Mouse (Mus musculus): ENCODE data around the gene Amy2a5. TPM values are rescaled to one million over a fixed set of nuclear protein-coding genes. Genes with fewer than 3 reads are reported as not detected.

Amy2a5 gene
- not detected for polyA plus RNA-seq (2017; shearing (Covaris generic))

GRCm38 (mm10) chr3:113258737-113259136 lies at the start of gene Amy2a5:
Gene Amy2a5 (minus strand): TSS chr3:113258837.

GRCm38 (mm10) chr3:113291349-113291748 lies 32.7 kb upstream of the Amy2a5 start, which contains the start of gene Amy2a4:
Gene Amy2a4 (minus strand): TSS chr3:113291449.

Other genes with a start within 250 kb of the Amy2a5 start
- not detected for gene Amy2a4, start 32.6 kb upstream of the Amy2a5 start, polyA plus RNA-seq (2017; shearing (Covaris generic))
- not detected for gene Amy2a3, start 65.2 kb upstream of the Amy2a5 start, polyA plus RNA-seq (2017; shearing (Covaris generic))
- gene Amy2a2, start 97.8 kb upstream of the Amy2a5 start, polyA plus RNA-seq (2017; shearing (Covaris generic)): not detected

All from effector memory CD4-positive, alpha-beta T cell, adult 7 months (primary cell).